Mouse (Mus musculus) monocyte, adult 2 months (primary cell): ENCODE measurements around the gene Usp32.

Source experiments
- DNase-seq, 2 experiments: peaks; one replicate each; pipeline ENCODE4 v3.0.0; 2022; ENCODE audit warnings: low spot score in 2 of 2, low read depth in 1 of 2

Gene Usp32

GRCm38 (mm10) chr11:85126257-85127102, 13.5 kb downstream of the Usp32 start:
- DNase-seq = no peak

- DNase-seq = peak; percentile 9 to 28
Measured at GRCm38 (mm10) chr11:85123267-85123992, 16.5 kb downstream of the Usp32 start.

GRCm38 (mm10) chr11:85122073-85122472, 17.9 kb downstream of the Usp32 start:
- DNase-seq = no peak

- no peak for DNase-seq
Measured at GRCm38 (mm10) chr11:85117160-85117559, 22.8 kb downstream of the Usp32 start.

GRCm38 (mm10) chr11:85116084-85116844, 23.7 kb downstream of the Usp32 start:
- no peak for DNase-seq

- no peak for DNase-seq
Measured at GRCm38 (mm10) chr11:85109957-85110356, 30.0 kb downstream of the Usp32 start.

GRCm38 (mm10) chr11:85107217-85107616, 32.7 kb downstream of the Usp32 start:
- no peak for DNase-seq

- DNase-seq = no peak
Measured at GRCm38 (mm10) chr11:85105836-85106235, 34.1 kb downstream of the Usp32 start.

- DNase-seq = no peak
Measured at GRCm38 (mm10) chr11:85103763-85104162, 36.2 kb downstream of the Usp32 start.

- DNase-seq = no peak
Measured at GRCm38 (mm10) chr11:85095116-85095515, 44.8 kb downstream of the Usp32 start.

GRCm38 (mm10) chr11:85086253-85086652, 53.7 kb downstream of the Usp32 start:
- DNase-seq = no peak

GRCm38 (mm10) chr11:85067871-85068270, 72.1 kb downstream of the Usp32 start:
- DNase-seq = no peak

- DNase-seq = no peak
Measured at GRCm38 (mm10) chr11:85058562-85058961, 81.4 kb downstream of the Usp32 start.

GRCm38 (mm10) chr11:85057544-85057943, 82.4 kb downstream of the Usp32 start:
- no peak for DNase-seq

- DNase-seq = no peak
Measured at GRCm38 (mm10) chr11:85056901-85057300, 83.1 kb downstream of the Usp32 start.

- no peak for DNase-seq
Measured at GRCm38 (mm10) chr11:85055561-85055960, 84.4 kb downstream of the Usp32 start.

GRCm38 (mm10) chr11:85039256-85039655, 100.7 kb downstream of the Usp32 start:
- no peak for DNase-seq

- DNase-seq = no peak
Measured at GRCm38 (mm10) chr11:85013121-85013520, 126.8 kb downstream of the Usp32 start.

GRCm38 (mm10) chr11:85003566-85003965, 136.4 kb downstream of the Usp32 start:
- peak; percentile 40 to 76 for DNase-seq

- DNase-seq = no peak
Measured at GRCm38 (mm10) chr11:84995241-84995640, 144.7 kb downstream of the Usp32 start.

GRCm38 (mm10) chr11:84992996-84993395, 147.0 kb downstream of the Usp32 start:
- no peak for DNase-seq
